Mouse (Mus musculus) heart, postnatal 0 days (tissue): ENCODE measurements around the gene Zfp286.

Experiments
- CTCF ChIP-seq: IDR thresholded peaks from 2 replicates; pipeline ENCODE4 v1.5.1; 2016; ENCODE audit warnings: antibody characterized with exemption, control low read depth, low read depth
- EP300 ChIP-seq: IDR thresholded peaks from 2 replicates; pipeline ENCODE4 v1.6.1; 2016; ENCODE audit warnings: antibody characterized with exemption, low read depth

- TF ChIP-seq CTCF (no peak), EP300 (no peak)
These were observed 30.8 kb downstream of the Zfp286 start for GRCm38 (mm10) chr11:62758491-62758890.
